Comparison of ENCODE assay signal across 18 mouse cellular contexts in the genomic region with DNA sequence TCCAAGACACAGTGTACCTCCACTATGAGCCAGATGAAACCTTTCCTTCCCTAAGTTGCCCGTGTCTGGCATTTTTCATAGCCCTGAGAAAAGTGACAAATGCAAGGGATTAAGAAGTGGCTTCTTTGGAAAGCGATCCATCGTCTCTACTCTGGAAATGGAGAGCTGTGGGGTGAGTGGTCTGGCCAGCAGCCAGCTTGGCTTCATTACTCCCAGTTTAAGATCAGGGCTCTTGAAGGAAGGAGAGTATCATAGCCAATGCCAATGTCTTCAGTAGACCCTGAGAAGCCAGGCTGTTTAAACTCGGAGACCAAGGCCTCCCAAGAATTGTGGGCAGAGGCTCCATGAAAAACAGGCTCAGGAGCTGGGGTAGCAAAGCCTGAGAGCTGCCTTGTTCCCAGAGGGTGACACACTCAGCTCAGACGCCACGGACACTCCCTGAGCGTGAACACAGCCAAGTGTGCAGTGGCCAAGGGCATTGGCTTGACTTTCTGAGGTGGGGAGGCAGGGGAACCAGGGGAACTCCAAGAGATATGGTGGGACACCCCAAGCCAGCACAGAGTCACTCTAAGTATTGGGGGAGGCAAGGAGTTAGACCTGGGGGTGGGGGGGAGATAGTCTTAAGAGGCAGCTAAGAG. TPM values are rescaled to one million over a fixed set of nuclear protein-coding genes. Genes with fewer than 3 reads are reported as not detected.
A peak's percentile ranks its signal among the peaks of the same experiment; 100 is the strongest.
DNase-seq lines count a peak whose midpoint lies in the region; ATAC-seq and TF ChIP-seq lines count a peak whose summit lies in the region.
"Had no signal": no experiment of that assay in that cellular context is flagged by ENCODE, and none has a peak within 500 bp of the region (broad histone marks: within the 10 kb centered on the region; RNA-seq: fewer than 3 reads in every experiment).

No protein-coding gene starts in this region.

- 0 out of 2 replicates have a peak overlapping the region, but pooled peaks have one; percentile 1 for H3K27ac ChIP-seq in heart, embryonic 13.5 days (replicated peaks)
- H3K27ac ChIP-seq in midbrain, embryonic 10.5 days (replicated peaks): peak overlapping the region; percentile 76
- no peak overlapping the region for H3K27ac ChIP-seq in midbrain, postnatal 0 days (ENCODE audit: low read depth, low read length)
- H3K27ac ChIP-seq in embryonic facial prominence, embryonic 13.5 days: 0 out of 2 replicates have a peak overlapping the region, but pooled peaks have one; percentile 13
- H3K27ac ChIP-seq: heart, adult 2 months had no signal

- H3K4me1 ChIP-seq in heart, embryonic 13.5 days: peaks cover 50% of the 10 kb centered on the region
- H3K4me1 ChIP-seq in midbrain, embryonic 10.5 days: peaks cover 68% of the 10 kb centered on the region
- no peaks in the 10 kb centered on the region for H3K4me1 ChIP-seq in midbrain, postnatal 0 days (ENCODE audit: insufficient read depth, low read length)
- H3K4me1 ChIP-seq in embryonic facial prominence, embryonic 13.5 days: peaks cover 40% of the 10 kb centered on the region

- H3K4me3 ChIP-seq in heart, embryonic 13.5 days: no peak overlapping the region
- H3K4me3 ChIP-seq in midbrain, embryonic 10.5 days: no peak overlapping the region
- no peak overlapping the region for H3K4me3 ChIP-seq in midbrain, postnatal 0 days (ENCODE audit: low read depth, low read length)
- no peak overlapping the region for H3K4me3 ChIP-seq in embryonic facial prominence, embryonic 13.5 days
- H3K4me3 ChIP-seq: heart, adult 2 months; limb, embryonic 15.5 days; stomach, embryonic 15.5 days had no signal

- H3K4me2 ChIP-seq in heart, embryonic 13.5 days: no peak overlapping the region
- no peak overlapping the region for H3K4me2 ChIP-seq in midbrain, postnatal 0 days (ENCODE audit: low read depth, low read length, poor library complexity, severe bottlenecking)
- H3K4me2 ChIP-seq in embryonic facial prominence, embryonic 13.5 days: no peak overlapping the region
- H3K4me2 ChIP-seq: limb, embryonic 15.5 days; stomach, embryonic 15.5 days had no signal

- H3K36me3 ChIP-seq in heart, embryonic 13.5 days: peaks cover 29% of the 10 kb centered on the region
- H3K36me3 ChIP-seq in midbrain, embryonic 10.5 days: peaks cover 90% of the 10 kb centered on the region
- H3K36me3 ChIP-seq in midbrain, postnatal 0 days (ENCODE audit: insufficient read depth, low read length): no peaks in the 10 kb centered on the region
- H3K36me3 ChIP-seq in embryonic facial prominence, embryonic 13.5 days: no peaks in the 10 kb centered on the region
- H3K36me3 ChIP-seq: limb, embryonic 15.5 days; stomach, embryonic 15.5 days had no signal

- H3K9ac ChIP-seq in heart, embryonic 13.5 days: 0 out of 2 replicates have a peak overlapping the region, but pooled peaks have one; percentile 8
- H3K9ac ChIP-seq in midbrain, postnatal 0 days (replicated peaks; ENCODE audit: low read length, poor library complexity, severe bottlenecking): no peak overlapping the region
- no peak overlapping the region for H3K9ac ChIP-seq in embryonic facial prominence, embryonic 13.5 days
- H3K9ac ChIP-seq: limb, embryonic 15.5 days; liver, postnatal 0 days; stomach, embryonic 15.5 days had no signal

- intact Hi-C loops in heart, postnatal 10 days (cut with DNase I): loop anchor here (5.0 kb wide), 1 partner anchor 254 kb away; no protein-coding TSS in a partner anchor

- WGBS in heart, embryonic 13.5 days: 58% methylated on average over 7 of the region's 7 CpGs
- WGBS in midbrain, embryonic 10.5 days: 88% methylated on average over 7 of the region's 7 CpGs
- WGBS in midbrain, postnatal 0 days: 57% methylated on average over 7 of the region's 7 CpGs
- WGBS in embryonic facial prominence, embryonic 13.5 days: 69% methylated on average over 7 of the region's 7 CpGs

- no peak for ATAC-seq in heart, embryonic 13.5 days (ENCODE audit: extremely low read depth, insufficient number of reproducible peaks, low FRiP score, low TSS enrichment)
- ATAC-seq in midbrain, postnatal 0 days (ENCODE audit: low FRiP score): no peak
- ATAC-seq in embryonic facial prominence, embryonic 13.5 days (ENCODE audit: insufficient number of reproducible peaks, insufficient read depth, low FRiP score, low TSS enrichment, low read depth): no peak
- ATAC-seq: CD4-positive, CD25-positive, alpha-beta regulatory T cell, adult 4 months; forebrain, embryonic 16.5 days; liver, postnatal 0 days had no signal

- TF ChIP-seq CTCF in midbrain, postnatal 0 days (IDR thresholded peaks at IDR 0.05): no peak

- DNase-seq in heart, postnatal 10 days: no peak
- DNase-seq in midbrain, embryonic 10.5 days (ENCODE audit: low spot score): no peak
- DNase-seq in midbrain, postnatal 0 days (ENCODE audit: low spot score): no peak
- peak; percentile 75 for DNase-seq in adrenal gland, postnatal 14 days
- no peak for DNase-seq in gastrocnemius, adult 18-20 months (ENCODE audit: low spot score)
- DNase-seq: gastrocnemius, postnatal 10 days; heart, adult 2 months; liver, postnatal 0 days; lung, postnatal 4 days; right cerebral cortex, adult 18-20 months; spleen, adult 18-20 months; thymus, postnatal 25 days had no signal

- no peaks in the 10 kb centered on the region for H3K27me3 ChIP-seq in heart, embryonic 13.5 days (replicated peaks)
- H3K27me3 ChIP-seq in midbrain, embryonic 10.5 days (ENCODE audit: low read depth, poor library complexity, severe bottlenecking): peaks cover 58% of the 10 kb centered on the region
- no peaks in the 10 kb centered on the region for H3K27me3 ChIP-seq in midbrain, postnatal 0 days (ENCODE audit: insufficient read depth, low read length)
- H3K27me3 ChIP-seq in embryonic facial prominence, embryonic 13.5 days: no peaks in the 10 kb centered on the region; the same call in 1 of the 2 replicates
- H3K27me3 ChIP-seq: stomach, embryonic 15.5 days had no signal

- H3K9me3 ChIP-seq in heart, embryonic 13.5 days: no peaks in the 10 kb centered on the region
- H3K9me3 ChIP-seq in midbrain, embryonic 10.5 days (replicated peaks): no peaks in the 10 kb centered on the region
- no peaks in the 10 kb centered on the region for H3K9me3 ChIP-seq in midbrain, postnatal 0 days (ENCODE audit: low read length)
- H3K9me3 ChIP-seq in embryonic facial prominence, embryonic 13.5 days: no peaks in the 10 kb centered on the region
- H3K9me3 ChIP-seq: limb, embryonic 15.5 days; stomach, embryonic 15.5 days had no signal

RNA-seq across cellular contexts. Expression of gene Trp53i11, which starts 31.1 kb away (rescaled TPM):
- 24.5 TPM in 2 replicates for polyA plus RNA-seq in heart, embryonic 13.5 days (2015; fragmentation: Nextera tagmentation; extraction: Ambion mirVana)
- total RNA-seq in heart, postnatal 10 days (2021): 10 to 100 TPM; 77.4 to 80.7 TPM
- polyA plus RNA-seq in midbrain, embryonic 10.5 days (2016; fragmentation: Nextera tagmentation; extraction: Ambion mirVana): 171 and 214 TPM in 2 replicates
- total RNA-seq in midbrain, postnatal 0 days (2014; rRNA removed): 111 and 124 TPM in 2 replicates
- polyA plus RNA-seq in midbrain, postnatal 0 days (2015; fragmentation: Nextera tagmentation; extraction: Ambion mirVana): 74.7 and 76.0 TPM in 2 replicates
- 70.9 and 86.9 TPM in 2 replicates for total RNA-seq in adrenal gland, postnatal 14 days (2021)
- polyA plus RNA-seq in embryonic facial prominence, embryonic 13.5 days (2015; fragmentation: Nextera tagmentation; extraction: Ambion mirVana): 26.7 and 27.0 TPM in 2 replicates
- total RNA-seq in gastrocnemius, adult 18-20 months (2021): 1 to 10 TPM; 3.9 to 4.5 TPM

Comparison
In these comparisons a context has a peak if more than half of its experiments do, and no peak if none do; other contexts are left out.
1. RNA of gene Trp53i11, which starts 31.1 kb away (total RNA-seq): 111 to 124 TPM in midbrain, postnatal 0 days, 77.4 to 80.7 TPM in heart, postnatal 10 days and 70.9 to 86.9 TPM in adrenal gland, postnatal 14 days; 3.9 to 4.5 TPM in gastrocnemius, adult 18-20 months; every median in the first group is over 10 times any median in the second.